Mouse (Mus musculus): ENCODE data around the gene Mthfr. TPM values are rescaled to one million over a fixed set of nuclear protein-coding genes. Genes with fewer than 3 reads are reported as not detected.

The Mthfr gene
- polyA plus RNA-seq, 1 experiment from 2014 or later = 22.7 TPM

- H3K4me1 ChIP-seq (ENCODE audit: control insufficient read depth, insufficient read depth, low read length) = 0 out of 2 replicates have a peak, but pooled peaks cover 6% of the 10 kb centered on the region
- WGBS = 80% methylated on average over 3 of the region's 3 CpGs
- DNase-seq (ENCODE audit: low spot score) (no peak), ATAC-seq (ENCODE audit: insufficient read depth, low FRiP score, low TSS enrichment) (no peak)
- H3K4me3 ChIP-seq (ENCODE audit: low read depth, low read length) = no peak overlapping the region
- H3K27ac ChIP-seq (ENCODE audit: low read depth, low read length) = no peak overlapping the region
- no peaks in the 10 kb centered on the region for H3K9me3 ChIP-seq (ENCODE audit: control insufficient read depth, low read length)
- no peak overlapping the region for H3K9ac ChIP-seq (ENCODE audit: low read length)
- no peaks in the 10 kb centered on the region for H3K27me3 ChIP-seq (ENCODE audit: control insufficient read depth, insufficient read depth, low read length)
- no peak overlapping the region for H3K4me2 ChIP-seq (ENCODE audit: low read depth)
- H3K36me3 ChIP-seq (ENCODE audit: control insufficient read depth, insufficient read depth, low read length) = no peaks in the 10 kb centered on the region; the same call in 1 of the 2 replicates
These were observed 59.8 kb downstream of the Mthfr start for GRCm38 (mm10) chr4:148098666-148099065.

- peak; percentile 72 for DNase-seq (ENCODE audit: low spot score)
- no peaks in the 10 kb centered on the region for H3K27me3 ChIP-seq (ENCODE audit: control insufficient read depth, insufficient read depth, low read length)
- no peaks in the 10 kb centered on the region for H3K9me3 ChIP-seq (ENCODE audit: control insufficient read depth, low read length)
- H3K4me3 ChIP-seq (ENCODE audit: low read depth, low read length) = no peak overlapping the region
- 18% methylated on average over 29 of the region's 29 CpGs for WGBS
- 0 out of 2 replicates have a peak overlapping the region, but pooled peaks have one; percentile 3 for H3K27ac ChIP-seq (ENCODE audit: low read depth, low read length)
- H3K36me3 ChIP-seq (ENCODE audit: control insufficient read depth, insufficient read depth, low read length) = no peaks in the 10 kb centered on the region; the same call in 1 of the 2 replicates
- peak; percentile 82 for ATAC-seq (ENCODE audit: insufficient read depth, low FRiP score, low TSS enrichment)
- peak overlapping the region; percentile 50 for H3K9ac ChIP-seq (ENCODE audit: low read length)
- H3K4me2 ChIP-seq (ENCODE audit: low read depth) = peak overlapping the region; percentile 36
- H3K4me1 ChIP-seq (ENCODE audit: control insufficient read depth, insufficient read depth, low read length) = 0 out of 2 replicates have a peak, but pooled peaks cover 6% of the 10 kb centered on the region
These were observed 63.1 kb downstream of the Mthfr start for GRCm38 (mm10) chr4:148101801-148102527.

- no peak overlapping the region for H3K9ac ChIP-seq (ENCODE audit: low read length)
- 79% methylated on average over 3 of the region's 3 CpGs for WGBS
These were observed 65.3 kb downstream of the Mthfr start for GRCm38 (mm10) chr4:148104146-148104545.

GRCm38 (mm10) chr4:148107621-148108291, 68.9 kb downstream of the Mthfr start:
- ATAC-seq (ENCODE audit: insufficient read depth, low FRiP score, low TSS enrichment) = peak; percentile 57; the same call in 1 of the 2 replicates
- Histone ChIP-seq H3K36me3 (ENCODE audit: control insufficient read depth, insufficient read depth, low read length) (no peaks in the 10 kb centered on the region), H3K4me2 (ENCODE audit: low read depth) (peak overlapping the region; percentile 18; the same call in 1 of the 2 replicates), H3K9ac (ENCODE audit: low read length) (peak overlapping the region; percentile 27), H3K27me3 (ENCODE audit: control insufficient read depth, insufficient read depth, low read length) (no peaks in the 10 kb centered on the region), H3K4me1 (ENCODE audit: control insufficient read depth, insufficient read depth, low read length) (peaks cover 10% of the 10 kb centered on the region), H3K4me3 (ENCODE audit: low read depth, low read length) (no peak overlapping the region), H3K27ac (ENCODE audit: low read depth, low read length) (peak overlapping the region; percentile 79), H3K9me3 (ENCODE audit: control insufficient read depth, low read length) (no peaks in the 10 kb centered on the region)
- WGBS = 33% methylated on average over 22 of the region's 22 CpGs
- DNase-seq (ENCODE audit: low spot score) = peak; percentile 62

More at GRCm38 (mm10) chr4:148104146-148104545, 65.3 kb downstream of the Mthfr start:
- H3K4me2 ChIP-seq (ENCODE audit: low read depth) = no peak overlapping the region
- no peak overlapping the region for H3K4me3 ChIP-seq (ENCODE audit: low read depth, low read length)
- DNase-seq (ENCODE audit: low spot score) (no peak), ATAC-seq (ENCODE audit: insufficient read depth, low FRiP score, low TSS enrichment) (no peak)
- H3K9me3 ChIP-seq (ENCODE audit: control insufficient read depth, low read length) = no peaks in the 10 kb centered on the region
- peaks cover 16% of the 10 kb centered on the region for H3K4me1 ChIP-seq (ENCODE audit: control insufficient read depth, insufficient read depth, low read length)
- no peaks in the 10 kb centered on the region for H3K27me3 ChIP-seq (ENCODE audit: control insufficient read depth, insufficient read depth, low read length)
- no peak overlapping the region for H3K27ac ChIP-seq (ENCODE audit: low read depth, low read length)
- H3K36me3 ChIP-seq (ENCODE audit: control insufficient read depth, insufficient read depth, low read length) = no peaks in the 10 kb centered on the region; the same call in 1 of the 2 replicates

- peaks cover 10% of the 10 kb centered on the region for H3K4me1 ChIP-seq (ENCODE audit: control insufficient read depth, insufficient read depth, low read length)
- H3K36me3 ChIP-seq (ENCODE audit: control insufficient read depth, insufficient read depth, low read length) = no peaks in the 10 kb centered on the region
- H3K27ac ChIP-seq (ENCODE audit: low read depth, low read length) = no peak overlapping the region
- no peak for DNase-seq (ENCODE audit: low spot score)
- ATAC-seq (ENCODE audit: insufficient read depth, low FRiP score, low TSS enrichment) = no peak
- no peak overlapping the region for H3K4me3 ChIP-seq (ENCODE audit: low read depth, low read length)
- H3K9ac ChIP-seq (ENCODE audit: low read length) = no peak overlapping the region
- H3K9me3 ChIP-seq (ENCODE audit: control insufficient read depth, low read length) = no peaks in the 10 kb centered on the region
- H3K27me3 ChIP-seq (ENCODE audit: control insufficient read depth, insufficient read depth, low read length) = no peaks in the 10 kb centered on the region
- 57% methylated on average over 7 of the region's 7 CpGs for WGBS
- no peak overlapping the region for H3K4me2 ChIP-seq (ENCODE audit: low read depth)
These were observed 69.8 kb downstream of the Mthfr start for GRCm38 (mm10) chr4:148108565-148109100.

Other genes starting within 250 kb of the Mthfr start
- 7.2 and 7.5 TPM in 2 replicates for gene Zfp984, start 229.3 kb upstream of the Mthfr start, polyA plus RNA-seq (2014; fragmentation: Nextera tagmentation; extraction: Ambion mirVana)
- gene Zfp933, start 190.7 kb upstream of the Mthfr start, polyA plus RNA-seq (2014; fragmentation: Nextera tagmentation; extraction: Ambion mirVana) = 5.0 and 5.8 TPM in 2 replicates
- 35.1 and 37.2 TPM in 2 replicates for gene Miip, start 170.3 kb upstream of the Mthfr start, polyA plus RNA-seq (2014; fragmentation: Nextera tagmentation; extraction: Ambion mirVana)
- 12.7 and 15.4 TPM in 2 replicates for gene Fv1, start 170.1 kb upstream of the Mthfr start, polyA plus RNA-seq (2014; fragmentation: Nextera tagmentation; extraction: Ambion mirVana)
- 47.5 and 50.0 TPM in 2 replicates for gene Mfn2, start 134.4 kb upstream of the Mthfr start, polyA plus RNA-seq (2014; fragmentation: Nextera tagmentation; extraction: Ambion mirVana)
- gene Plod1, start 102.3 kb upstream of the Mthfr start, polyA plus RNA-seq (2014; fragmentation: Nextera tagmentation; extraction: Ambion mirVana) = 33.2 and 35.2 TPM in 2 replicates
- gene 2510039O18Rik, start 98.2 kb upstream of the Mthfr start, polyA plus RNA-seq (2014; fragmentation: Nextera tagmentation; extraction: Ambion mirVana) = 19.7 and 20.6 TPM in 2 replicates
- 0.72 and 0.87 TPM in 2 replicates for gene Nppb, start 53.3 kb upstream of the Mthfr start, polyA plus RNA-seq (2014; fragmentation: Nextera tagmentation; extraction: Ambion mirVana)
- gene Nppa, start 38.4 kb upstream of the Mthfr start, polyA plus RNA-seq (2014; fragmentation: Nextera tagmentation; extraction: Ambion mirVana) = 1.2 and 2.9 TPM in 2 replicates
- 20.9 and 24.2 TPM in 2 replicates for gene Clcn6, start 256 bp upstream of the Mthfr start, polyA plus RNA-seq (2014; fragmentation: Nextera tagmentation; extraction: Ambion mirVana)
- 9.1 and 10.7 TPM in 2 replicates for gene Agtrap, start 49.0 kb downstream of the Mthfr start, polyA plus RNA-seq (2014; fragmentation: Nextera tagmentation; extraction: Ambion mirVana)
- gene Mad2l2, start 91.3 kb downstream of the Mthfr start, polyA plus RNA-seq (2014; fragmentation: Nextera tagmentation; extraction: Ambion mirVana) = 71.7 and 78.3 TPM in 2 replicates
- 9.8 and 10.5 TPM in 2 replicates for gene Draxin, start 91.6 kb downstream of the Mthfr start, polyA plus RNA-seq (2014; fragmentation: Nextera tagmentation; extraction: Ambion mirVana)
- 11.7 and 13.9 TPM in 2 replicates for gene Fbxo6, start 113.1 kb downstream of the Mthfr start, polyA plus RNA-seq (2014; fragmentation: Nextera tagmentation; extraction: Ambion mirVana)
- 59.6 and 60.8 TPM in 2 replicates for gene Fbxo44, start 121.4 kb downstream of the Mthfr start, polyA plus RNA-seq (2014; fragmentation: Nextera tagmentation; extraction: Ambion mirVana)
- 1.3 and 2.8 TPM in 2 replicates for gene Fbxo2, start 121.5 kb downstream of the Mthfr start, polyA plus RNA-seq (2014; fragmentation: Nextera tagmentation; extraction: Ambion mirVana)
- 13.1 and 14.2 TPM in 2 replicates for gene Disp3, start 248.9 kb downstream of the Mthfr start, polyA plus RNA-seq (2014; fragmentation: Nextera tagmentation; extraction: Ambion mirVana)

All from neural tube, embryonic 11.5 days (tissue).